Mouse (Mus musculus) lung, embryonic 15.5 days (tissue): ENCODE measurements at regions not wholly inside any gene's neighbourhood (a gene's known extent, or its start where the extent isn't known, plus 50 kb on each side); places are given as distances from the start of the nearest gene placed in this dataset.

Source experiments
- ATAC-seq: fragments of 200-750 bp; cut with Nextera tagmentation; 2 replicates; pipeline ENCODE4 v1.8.0; 2017; ENCODE audit warnings: moderate number of reproducible peaks, borderline replicate concordance; ENCODE audit not compliant: low FRiP score, low TSS enrichment; ENCODE audit errors: extremely low read depth
- H3K27ac ChIP-seq: fragments of 300-500 bp; sonication (generic); 2 replicates; pipeline ENCODE4 v1.5.1; 2015; ENCODE audit warnings: moderate library complexity, mild to moderate bottlenecking, inconsistent platforms
- H3K27me3 ChIP-seq: fragments of 300-500 bp; sonication (generic); 2 replicates; pipeline ENCODE4 v1.6.1; 2015; ENCODE audit warnings: inconsistent platforms
- H3K36me3 ChIP-seq: fragments of 300-500 bp; sonication (generic); 2 replicates; pipeline ENCODE4 v1.6.1; 2015; ENCODE audit warnings: inconsistent platforms
- H3K4me1 ChIP-seq: fragments of 300-500 bp; sonication (generic); 2 replicates; pipeline ENCODE4 v1.6.1; 2015; ENCODE audit warnings: inconsistent platforms
- H3K4me2 ChIP-seq: fragments of 300-500 bp; sonication (generic); 2 replicates; pipeline ENCODE4 v1.6.1; 2015; ENCODE audit warnings: inconsistent platforms, mild to moderate bottlenecking, moderate library complexity
- H3K4me3 ChIP-seq: fragments of 300-500 bp; sonication (generic); 2 replicates; pipeline ENCODE4 v1.5.1; 2015; ENCODE audit warnings: mild to moderate bottlenecking, inconsistent platforms
- H3K9ac ChIP-seq: fragments of 300-500 bp; sonication (generic); 2 replicates; pipeline ENCODE4 v1.6.1; 2015; ENCODE audit warnings: inconsistent platforms
- H3K9me3 ChIP-seq: fragments of 300-500 bp; sonication (generic); 2 replicates; pipeline ENCODE4 v1.6.1; 2016; ENCODE audit warnings: inconsistent platforms
- WGBS: fragments of 180-500 bp; shearing (Covaris S2); methylation state at CpG from one replicate; pipeline ENCODE4 v1.1.7; 2015; 5-methylcytosine and 5-hydroxymethylcytosine counted together

DNA sequence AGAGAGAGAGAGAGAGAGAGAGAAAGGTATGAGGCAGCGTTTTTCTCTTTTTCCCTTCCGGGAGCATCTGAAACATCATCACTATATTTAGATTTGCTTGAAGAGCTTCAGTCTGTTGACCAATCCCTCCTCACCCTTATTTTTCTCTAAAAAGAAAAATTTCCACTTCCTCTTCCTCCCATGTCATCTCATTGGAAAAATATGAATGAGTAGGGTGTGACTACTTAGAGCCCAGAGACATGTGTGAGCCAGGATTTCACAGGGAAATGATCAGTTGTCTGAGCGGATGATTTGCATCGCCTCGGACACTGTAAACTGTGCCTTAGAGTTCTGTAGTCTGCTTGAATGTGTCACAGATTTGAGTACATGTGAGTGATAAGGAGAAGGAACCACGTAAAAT lies 111.3 kb upstream of the Ptger4 start:
- H3K27me3 ChIP-seq = no peaks in the 10 kb centered on the region
- H3K4me1 ChIP-seq = no peaks in the 10 kb centered on the region
- no peak overlapping the region for H3K9ac ChIP-seq
- no peaks in the 10 kb centered on the region for H3K36me3 ChIP-seq
- no peak for ATAC-seq
- no peak overlapping the region for H3K27ac ChIP-seq
- no peaks in the 10 kb centered on the region for H3K9me3 ChIP-seq
- 84% methylated on average over 6 of the region's 6 CpGs for WGBS
- H3K4me3 ChIP-seq = no peak overlapping the region
- H3K4me2 ChIP-seq = no peak overlapping the region

DNA sequence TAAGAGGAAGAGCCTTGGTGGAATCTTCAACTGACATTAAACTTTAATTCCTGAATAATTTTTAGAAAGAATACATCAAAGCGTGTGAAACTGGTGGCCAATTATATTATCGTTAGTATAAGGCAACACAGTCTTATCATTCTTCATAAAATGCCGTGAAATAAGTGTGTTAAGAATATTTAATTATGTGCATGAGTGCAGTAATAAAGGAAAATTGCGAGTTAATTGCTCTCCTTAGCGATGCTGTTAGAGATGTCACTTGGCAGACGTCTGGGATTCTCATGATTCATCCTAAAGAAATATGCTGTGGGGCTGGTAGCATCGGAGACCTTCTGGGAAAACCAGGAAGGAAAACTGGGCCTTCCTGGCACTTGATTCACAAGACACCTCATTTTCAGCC lies 110.3 kb upstream of the Ptger4 start:
- H3K4me3 ChIP-seq = no peak overlapping the region
- H3K9ac ChIP-seq = no peak overlapping the region
- no peak overlapping the region for H3K27ac ChIP-seq
- H3K27me3 ChIP-seq = no peaks in the 10 kb centered on the region
- H3K36me3 ChIP-seq = no peaks in the 10 kb centered on the region
- no peak for ATAC-seq
- 0 out of 2 replicates have a peak, but pooled peaks cover 2% of the 10 kb centered on the region for H3K4me1 ChIP-seq
- 70% methylated on average over 7 of the region's 7 CpGs for WGBS
- H3K9me3 ChIP-seq = no peaks in the 10 kb centered on the region
- H3K4me2 ChIP-seq = no peak overlapping the region

DNA sequence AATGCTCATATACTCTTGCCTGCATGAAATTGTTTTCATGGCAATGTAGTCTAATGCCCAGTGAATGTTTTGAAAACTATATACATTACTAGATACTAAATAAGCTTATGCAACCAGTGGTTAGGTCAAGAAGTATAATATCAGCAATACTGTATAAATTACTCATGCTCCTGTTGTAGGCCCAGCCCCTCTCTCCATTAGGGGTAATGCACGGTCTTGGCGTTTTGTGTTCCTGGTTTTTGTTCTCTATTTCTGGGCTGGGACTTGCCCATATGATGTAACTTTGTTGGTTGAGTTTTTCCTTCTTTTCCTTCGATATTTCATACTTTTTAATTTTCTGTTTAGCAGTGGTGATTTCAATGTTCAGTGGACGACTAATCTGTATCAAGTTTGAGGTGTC lies 104.9 kb upstream of the Ptger4 start:
- Histone ChIP-seq H3K27ac (no peak overlapping the region), H3K36me3 (no peaks in the 10 kb centered on the region), H3K9me3 (no peaks in the 10 kb centered on the region), H3K4me3 (no peak overlapping the region), H3K4me2 (no peak overlapping the region), H3K27me3 (no peaks in the 10 kb centered on the region), H3K9ac (no peak overlapping the region), H3K4me1 (0 out of 2 replicates have a peak, but pooled peaks cover 2% of the 10 kb centered on the region)
- ATAC-seq = no peak
- WGBS = 84% methylated on average over 4 of the region's 4 CpGs

DNA sequence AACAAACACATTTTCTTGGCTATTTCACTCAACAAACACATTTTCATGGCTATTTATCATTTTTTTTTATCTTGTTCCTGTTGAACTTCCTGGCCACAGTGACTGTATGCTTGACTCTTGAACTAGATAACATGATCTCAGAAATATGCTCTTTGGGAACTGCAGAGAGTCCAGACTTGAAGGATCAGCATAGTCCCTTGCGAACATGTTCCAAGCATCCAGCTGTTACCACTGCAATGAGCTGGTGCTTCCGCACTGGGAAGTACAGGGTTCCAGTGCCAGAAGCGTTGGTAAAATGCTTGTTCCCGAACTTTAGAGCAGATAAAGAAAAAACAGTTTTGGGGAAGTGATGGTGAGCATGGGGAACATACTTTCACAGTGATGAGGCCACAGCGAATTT lies 103.7 kb upstream of the Ptger4 start:
- ATAC-seq = no peak
- H3K36me3 ChIP-seq = no peaks in the 10 kb centered on the region
- H3K9me3 ChIP-seq = no peaks in the 10 kb centered on the region
- H3K27ac ChIP-seq = no peak overlapping the region
- H3K4me1 ChIP-seq = 0 out of 2 replicates have a peak, but pooled peaks cover 2% of the 10 kb centered on the region
- no peak overlapping the region for H3K4me2 ChIP-seq
- H3K27me3 ChIP-seq = no peaks in the 10 kb centered on the region
- no peak overlapping the region for H3K9ac ChIP-seq
- WGBS = 74% methylated on average over 5 of the region's 5 CpGs
- H3K4me3 ChIP-seq = no peak overlapping the region

DNA sequence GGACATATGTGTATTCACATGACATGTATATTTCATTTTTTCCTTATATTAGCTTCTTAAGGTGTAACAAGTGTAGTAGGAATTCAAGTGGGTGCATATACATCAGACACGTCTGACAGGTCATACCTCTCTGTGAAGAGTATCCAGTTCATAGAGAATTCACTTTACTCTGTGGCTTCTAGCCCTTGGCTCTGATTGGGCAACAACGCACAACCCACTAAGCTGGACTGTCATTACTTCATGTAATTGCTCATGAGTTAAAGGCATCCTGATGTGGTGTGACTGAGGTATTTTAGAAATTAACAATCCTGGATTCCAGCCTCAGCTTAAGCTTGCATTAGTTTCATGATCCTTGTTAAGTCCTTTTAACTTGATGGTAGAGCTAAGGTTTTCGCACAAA lies 103.0 kb upstream of the Ptger4 start:
- no peak for ATAC-seq
- H3K4me3 ChIP-seq = no peak overlapping the region
- no peak overlapping the region for H3K4me2 ChIP-seq
- H3K36me3 ChIP-seq = no peaks in the 10 kb centered on the region
- no peaks in the 10 kb centered on the region for H3K27me3 ChIP-seq
- 0 out of 2 replicates have a peak, but pooled peaks cover 2% of the 10 kb centered on the region for H3K4me1 ChIP-seq
- WGBS = 83% methylated on average over 3 of the region's 3 CpGs
- no peak overlapping the region for H3K27ac ChIP-seq
- no peak overlapping the region for H3K9ac ChIP-seq
- H3K9me3 ChIP-seq = no peaks in the 10 kb centered on the region

DNA sequence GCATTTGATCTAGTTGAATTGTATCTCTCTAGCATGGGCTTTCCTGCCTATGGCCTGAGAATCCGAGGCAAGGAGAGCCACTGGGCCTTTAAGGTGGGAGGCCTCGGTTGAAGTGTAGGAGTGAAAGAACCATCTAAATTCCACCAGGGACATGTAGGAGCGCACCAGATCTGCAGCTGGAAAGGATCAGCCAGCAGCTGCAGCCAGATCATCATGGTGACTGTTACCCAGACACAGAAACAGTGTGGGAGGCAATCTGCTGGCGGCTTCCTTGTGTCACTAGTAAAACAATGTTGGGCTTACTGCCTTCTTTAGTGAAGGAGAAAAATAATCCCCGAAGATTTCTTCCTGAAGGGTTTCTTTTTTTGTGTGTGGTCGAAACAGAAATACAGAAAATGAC lies 99.8 kb upstream of the Ptger4 start:
- no peaks in the 10 kb centered on the region for H3K4me1 ChIP-seq
- peak; percentile 76; the same call in 1 of the 2 replicates for ATAC-seq
- WGBS = 36% methylated on average over 6 of the region's 6 CpGs

DNA sequence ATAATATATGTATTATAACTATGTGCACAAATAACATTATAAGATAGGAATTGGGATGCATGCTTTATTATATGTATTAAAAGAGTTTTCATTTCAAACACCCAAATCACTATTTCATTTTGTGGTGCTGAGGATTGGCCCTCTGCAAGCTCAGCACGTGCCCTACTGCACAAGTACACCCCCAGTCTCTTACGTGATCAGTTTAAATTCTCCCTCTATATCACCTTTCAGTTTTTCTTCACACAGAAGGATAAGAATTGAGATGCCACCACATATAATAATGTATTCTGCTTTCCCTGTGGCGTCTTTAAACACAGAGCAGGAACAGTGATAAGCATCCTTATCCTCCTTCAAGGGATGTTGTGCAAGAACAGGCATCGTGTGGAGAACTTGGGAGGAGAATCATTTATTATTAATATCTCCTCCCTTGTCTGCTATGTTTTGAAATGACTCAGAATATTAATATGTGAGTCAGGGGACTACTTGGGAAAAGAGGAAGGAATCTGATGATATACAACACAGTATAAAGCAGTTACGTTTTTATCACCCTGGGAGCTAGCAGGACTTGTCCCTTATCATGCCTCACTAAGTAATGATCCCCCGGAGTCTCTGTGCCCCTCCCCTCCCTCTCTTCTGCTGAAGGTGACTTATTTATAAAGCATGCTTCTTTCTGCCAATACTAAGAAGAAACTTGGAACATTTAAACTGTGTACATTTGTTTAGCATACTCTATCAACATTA lies 91.7 kb upstream of the Ptger4 start:
- WGBS = 33% methylated on average over 6 of the region's 6 CpGs

More for the DNA sequence above, 99.8 kb upstream of the Ptger4 start:
- Histone ChIP-seq H3K9me3 (no peaks in the 10 kb centered on the region), H3K9ac (no peak overlapping the region), H3K4me2 (no peak overlapping the region), H3K27ac (no peak overlapping the region), H3K4me3 (no peak overlapping the region), H3K27me3 (no peaks in the 10 kb centered on the region), H3K36me3 (no peaks in the 10 kb centered on the region)

DNA sequence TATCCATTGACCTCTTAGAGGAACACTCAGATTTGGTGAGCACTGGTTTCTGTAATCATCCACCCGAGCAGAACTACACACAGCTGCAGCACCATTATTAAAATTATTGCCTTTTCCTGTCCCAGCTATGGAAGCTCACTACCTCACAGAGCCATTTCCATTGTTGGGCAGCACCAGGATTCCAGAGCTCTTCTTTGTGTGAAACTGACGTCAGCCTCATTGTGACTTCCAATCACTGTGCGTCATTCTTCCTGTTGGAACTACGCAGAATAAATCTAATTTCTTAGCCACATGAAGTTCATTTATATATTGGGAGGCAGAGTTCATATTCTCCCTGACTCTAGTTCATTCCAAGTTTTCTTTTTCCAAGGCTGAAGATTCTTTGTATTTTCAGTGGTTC lies 83.0 kb upstream of the Ptger4 start:
- Histone ChIP-seq H3K27me3 (no peaks in the 10 kb centered on the region), H3K4me3 (no peak overlapping the region), H3K4me1 (no peaks in the 10 kb centered on the region), H3K9me3 (no peaks in the 10 kb centered on the region), H3K36me3 (no peaks in the 10 kb centered on the region), H3K4me2 (no peak overlapping the region), H3K27ac (no peak overlapping the region), H3K9ac (no peak overlapping the region)
- WGBS = 90% methylated on average over 4 of the region's 4 CpGs
- ATAC-seq = no peak

More for the DNA sequence above, 91.7 kb upstream of the Ptger4 start:
- Histone ChIP-seq H3K4me1 (no peaks in the 10 kb centered on the region), H3K27ac (no peak overlapping the region), H3K4me2 (no peak overlapping the region), H3K27me3 (no peaks in the 10 kb centered on the region), H3K9me3 (no peaks in the 10 kb centered on the region), H3K36me3 (no peaks in the 10 kb centered on the region), H3K9ac (no peak overlapping the region), H3K4me3 (no peak overlapping the region)
- no peak for ATAC-seq

DNA sequence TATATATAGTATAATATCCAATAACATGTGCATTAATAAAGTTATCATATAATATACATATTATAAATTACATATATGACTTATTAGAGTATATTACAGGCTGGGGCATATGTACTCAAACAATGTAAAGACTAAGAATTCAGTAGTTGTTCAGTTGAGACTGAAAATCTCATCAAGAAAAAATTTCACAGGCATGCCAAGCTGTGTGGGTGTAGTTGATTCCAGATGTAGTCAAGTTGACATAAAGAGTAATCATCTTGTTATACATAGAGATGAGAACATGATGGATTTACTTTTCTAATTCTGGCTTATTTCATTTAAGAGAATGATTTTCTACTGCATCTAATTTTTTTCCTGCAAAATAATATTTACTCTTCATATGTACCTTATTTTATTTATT lies 77.7 kb upstream of the Ptger4 start:
- H3K27me3 ChIP-seq = no peaks in the 10 kb centered on the region
- no peak overlapping the region for H3K4me2 ChIP-seq
- no peaks in the 10 kb centered on the region for H3K4me1 ChIP-seq
- no peaks in the 10 kb centered on the region for H3K36me3 ChIP-seq
- H3K9ac ChIP-seq = no peak overlapping the region
- no peak for ATAC-seq
- no peak overlapping the region for H3K4me3 ChIP-seq
- H3K27ac ChIP-seq = no peak overlapping the region
- no peaks in the 10 kb centered on the region for H3K9me3 ChIP-seq

DNA sequence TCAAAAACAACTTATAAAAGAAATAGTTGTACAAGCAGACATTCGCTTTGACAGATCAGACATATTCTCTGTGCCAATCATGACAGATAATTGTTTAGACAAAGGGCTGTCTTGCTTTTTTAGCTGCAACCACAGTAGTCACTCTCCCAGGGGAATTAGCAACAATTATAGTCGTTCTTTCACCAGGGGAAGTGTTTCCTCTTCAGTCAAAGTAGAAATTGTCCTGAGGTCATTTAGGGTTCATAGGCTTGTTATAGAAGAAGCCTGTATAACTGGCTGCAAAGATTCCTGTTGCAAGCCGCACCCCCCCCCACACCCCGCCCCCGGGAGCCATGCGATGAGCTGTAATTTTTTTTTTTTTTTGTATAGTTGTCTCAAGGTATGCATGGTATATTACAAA lies 68.2 kb upstream of the Ptger4 start:
- H3K4me1 ChIP-seq = no peaks in the 10 kb centered on the region
- no peaks in the 10 kb centered on the region for H3K9me3 ChIP-seq
- H3K4me2 ChIP-seq = no peak overlapping the region
- H3K4me3 ChIP-seq = no peak overlapping the region
- H3K27ac ChIP-seq = no peak overlapping the region
- no peaks in the 10 kb centered on the region for H3K27me3 ChIP-seq
- no peak overlapping the region for H3K9ac ChIP-seq
- ATAC-seq = no peak
- WGBS = 72% methylated on average over 6 of the region's 6 CpGs
- no peaks in the 10 kb centered on the region for H3K36me3 ChIP-seq

DNA sequence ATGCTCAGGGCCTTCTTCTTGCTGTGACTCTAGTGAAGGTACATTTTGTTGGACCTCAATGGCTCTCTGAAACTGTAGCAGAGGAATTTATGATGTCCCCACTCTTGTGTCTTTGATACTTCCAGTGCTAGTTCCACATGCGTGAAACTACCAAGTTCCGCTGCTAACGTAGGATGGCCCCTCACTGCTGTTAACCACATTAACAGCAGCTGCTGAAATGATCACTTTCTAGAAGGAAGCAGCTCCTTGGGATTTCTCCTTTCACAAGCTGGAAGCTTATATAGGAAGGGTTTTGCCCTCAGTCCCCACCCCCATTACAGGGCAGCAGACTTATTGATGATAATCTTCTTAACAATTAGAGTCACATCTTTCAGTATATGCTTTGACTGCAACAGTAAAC lies 66.0 kb upstream of the Ptger4 start:
- H3K9me3 ChIP-seq = no peaks in the 10 kb centered on the region
- H3K27ac ChIP-seq = no peak overlapping the region
- H3K36me3 ChIP-seq = no peaks in the 10 kb centered on the region
- H3K27me3 ChIP-seq = no peaks in the 10 kb centered on the region
- no peak overlapping the region for H3K4me3 ChIP-seq
- no peak overlapping the region for H3K9ac ChIP-seq
- H3K4me2 ChIP-seq = no peak overlapping the region
- no peak for ATAC-seq
- 92% methylated on average over 3 of the region's 3 CpGs for WGBS
- no peaks in the 10 kb centered on the region for H3K4me1 ChIP-seq

DNA sequence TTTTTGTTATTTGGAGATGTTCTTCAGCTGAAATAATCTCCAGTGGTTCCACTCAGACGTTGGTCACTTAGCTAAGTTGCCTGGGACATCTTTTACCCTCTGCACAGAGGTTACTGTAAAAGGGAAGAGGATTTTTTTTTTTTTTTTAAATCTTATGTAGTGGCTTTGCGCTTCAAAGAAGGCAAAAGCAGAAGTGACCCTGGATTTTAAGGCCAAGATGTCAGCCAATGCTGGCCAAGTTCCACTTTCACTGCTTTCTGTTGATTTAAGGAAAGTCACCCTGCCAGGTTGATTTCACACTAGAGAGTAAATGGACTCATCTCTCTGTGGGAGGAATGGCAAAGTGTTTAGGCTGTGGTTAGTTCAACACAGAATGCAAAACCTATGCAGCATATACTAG lies 58.4 kb upstream of the Ptger4 start:
- Histone ChIP-seq H3K4me2 (no peak overlapping the region), H3K9me3 (no peaks in the 10 kb centered on the region), H3K27ac (no peak overlapping the region), H3K4me1 (no peaks in the 10 kb centered on the region), H3K9ac (no peak overlapping the region), H3K4me3 (no peak overlapping the region), H3K36me3 (no peaks in the 10 kb centered on the region), H3K27me3 (no peaks in the 10 kb centered on the region)
- ATAC-seq = no peak
- 68% methylated on average over 2 of the region's 2 CpGs for WGBS

DNA sequence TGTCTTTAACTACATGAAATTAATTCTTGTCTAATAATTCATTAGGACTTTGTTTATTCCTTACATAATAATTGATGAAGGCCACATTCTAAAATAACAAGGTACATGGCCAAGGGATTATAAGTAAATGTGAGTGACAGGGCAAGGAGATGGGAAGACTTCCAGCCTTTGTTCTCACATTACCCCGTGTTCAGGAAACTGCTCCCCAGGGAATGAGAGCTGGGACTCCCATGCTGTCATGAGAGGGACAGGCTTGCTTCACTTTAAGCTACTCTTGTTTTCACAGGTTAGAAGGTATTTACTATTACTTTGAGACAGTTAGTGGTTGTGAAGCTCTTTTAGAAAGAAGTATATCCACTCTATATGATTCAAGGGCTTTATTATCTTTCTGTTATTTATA lies 55.8 kb upstream of the Ptger4 start:
- no peaks in the 10 kb centered on the region for H3K27me3 ChIP-seq
- H3K4me2 ChIP-seq = no peak overlapping the region
- no peaks in the 10 kb centered on the region for H3K36me3 ChIP-seq
- H3K27ac ChIP-seq = no peak overlapping the region
- no peaks in the 10 kb centered on the region for H3K4me1 ChIP-seq
- H3K9ac ChIP-seq = no peak overlapping the region
- no peak overlapping the region for H3K4me3 ChIP-seq
- no peak for ATAC-seq
- 48% methylated on average over 1 of the region's 1 CpGs for WGBS
- H3K9me3 ChIP-seq = no peaks in the 10 kb centered on the region
